Mouse (Mus musculus): ENCODE data around the gene Ppp1r36.
A peak's percentile ranks its signal among the peaks of the same experiment; 100 is the strongest.

The Ppp1r36 gene

DNA sequence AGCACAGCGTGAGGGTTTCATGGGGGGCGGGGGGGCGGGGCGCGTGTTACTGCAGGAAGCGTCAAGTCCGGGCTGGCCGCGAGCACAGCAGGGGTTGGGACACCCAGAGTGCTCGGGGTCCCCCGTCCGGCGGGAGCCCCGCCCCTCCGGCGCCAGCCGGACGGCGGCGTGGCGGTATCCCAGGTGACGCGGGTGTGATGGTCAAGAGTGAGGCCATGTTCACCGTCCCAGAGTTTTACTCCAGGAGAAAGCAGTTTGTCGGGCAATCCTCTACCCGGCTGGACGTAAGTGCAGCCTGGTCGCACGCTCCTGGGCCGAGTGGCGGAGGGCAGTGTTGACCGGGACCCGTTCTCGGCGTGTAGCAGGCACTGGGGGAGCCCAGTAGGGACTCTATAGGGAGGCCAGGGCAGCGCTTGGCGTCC is at the start of gene Ppp1r36:
TSS of gene Ppp1r36 (plus strand) at position 106 of the 422 bp plus-strand sequence.
- DNase-seq = peak; percentile 58

DNA sequence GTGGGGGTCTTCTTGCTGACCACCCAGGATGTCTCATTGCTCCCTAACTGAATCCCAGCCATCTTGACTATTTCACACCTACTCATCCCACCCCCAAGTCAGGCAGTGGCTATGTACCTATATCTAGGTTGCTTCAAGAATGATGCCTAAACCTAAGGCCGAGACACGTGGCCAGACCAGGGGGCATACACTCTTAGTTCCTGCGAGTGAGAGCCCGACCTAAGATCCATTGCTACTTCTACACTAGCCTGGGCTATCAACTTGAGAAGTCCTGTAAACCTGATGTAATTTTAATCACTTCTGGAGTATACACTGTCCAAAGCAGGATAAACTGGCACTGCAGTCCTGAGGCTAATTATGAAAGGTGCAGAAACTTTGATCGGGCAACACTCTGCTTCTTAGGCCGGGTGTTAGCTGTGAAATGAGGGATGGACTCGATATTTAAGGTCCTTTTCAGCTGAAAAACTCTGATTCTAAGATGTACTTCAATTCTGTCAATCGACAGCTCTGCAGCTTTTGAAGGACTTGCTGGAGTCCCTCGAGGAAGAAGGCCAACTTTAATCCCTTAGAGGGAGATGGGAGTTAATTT is 49.0 kb upstream of the Ppp1r36 start:
- no peak for DNase-seq

DNA sequence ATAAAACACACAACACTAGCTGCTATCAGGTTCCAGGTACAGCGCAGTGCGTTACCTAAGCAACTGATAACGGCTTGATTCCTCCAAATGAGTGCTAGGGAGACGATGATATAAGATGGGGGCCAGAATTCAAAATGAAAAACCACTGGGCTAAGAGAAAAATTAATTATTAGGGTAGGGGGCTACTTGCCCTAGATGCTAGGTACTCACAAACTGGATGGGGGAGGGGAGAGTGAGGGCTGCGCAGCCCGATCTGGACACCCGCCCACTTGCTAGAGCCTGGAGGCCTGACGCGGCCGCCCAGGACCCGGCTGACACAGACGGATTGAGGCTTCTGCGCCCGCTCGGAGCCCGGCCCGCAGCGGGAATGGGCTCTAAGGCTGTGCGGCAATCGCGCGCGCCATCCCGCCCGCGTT is 48.5 kb upstream of the Ppp1r36 start:
- DNase-seq = no peak

DNA sequence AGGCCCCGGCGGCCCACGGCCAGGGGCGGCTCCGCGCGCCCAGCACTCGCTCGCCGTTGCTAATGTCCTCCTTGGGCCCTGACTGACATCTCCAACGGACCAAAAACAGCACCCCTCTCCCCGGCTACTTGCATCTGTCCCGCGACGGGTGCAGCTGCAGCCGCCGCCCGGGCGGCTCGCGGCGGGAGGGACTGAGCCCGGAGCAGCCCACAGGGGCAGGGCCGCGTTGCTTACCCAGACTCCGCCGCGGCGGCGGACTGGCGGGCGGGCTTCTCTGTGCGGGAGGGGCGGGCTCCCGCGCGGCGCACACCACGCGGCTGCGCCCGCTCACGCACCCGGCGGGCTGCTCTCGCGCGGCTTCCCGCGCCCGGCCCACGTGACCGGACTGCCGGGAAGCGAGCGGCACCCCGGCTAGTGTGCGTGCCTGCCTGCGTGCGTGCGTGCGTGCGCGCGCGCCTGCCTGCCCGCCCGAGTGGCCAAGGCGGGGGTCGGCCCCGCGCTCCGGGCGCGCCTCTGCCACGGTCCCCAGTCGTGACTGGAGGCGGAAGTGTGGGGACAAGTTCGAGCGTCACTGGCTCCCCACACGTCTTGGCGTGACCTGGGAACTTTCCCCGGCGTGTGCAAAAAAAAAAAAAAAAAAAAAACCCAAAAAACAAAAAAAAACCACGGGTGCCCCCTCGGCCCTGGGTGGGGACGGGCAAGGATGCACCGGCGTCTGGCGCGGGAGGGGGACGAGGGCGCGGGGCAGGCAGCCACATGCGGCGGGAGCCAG is 47.9 kb upstream of the Ppp1r36 start, which contains the start of gene Zbtb25:
TSS of gene Zbtb25 (minus strand) at position 397 of the 772 bp plus-strand sequence.
- DNase-seq = peak; percentile 95

DNA sequence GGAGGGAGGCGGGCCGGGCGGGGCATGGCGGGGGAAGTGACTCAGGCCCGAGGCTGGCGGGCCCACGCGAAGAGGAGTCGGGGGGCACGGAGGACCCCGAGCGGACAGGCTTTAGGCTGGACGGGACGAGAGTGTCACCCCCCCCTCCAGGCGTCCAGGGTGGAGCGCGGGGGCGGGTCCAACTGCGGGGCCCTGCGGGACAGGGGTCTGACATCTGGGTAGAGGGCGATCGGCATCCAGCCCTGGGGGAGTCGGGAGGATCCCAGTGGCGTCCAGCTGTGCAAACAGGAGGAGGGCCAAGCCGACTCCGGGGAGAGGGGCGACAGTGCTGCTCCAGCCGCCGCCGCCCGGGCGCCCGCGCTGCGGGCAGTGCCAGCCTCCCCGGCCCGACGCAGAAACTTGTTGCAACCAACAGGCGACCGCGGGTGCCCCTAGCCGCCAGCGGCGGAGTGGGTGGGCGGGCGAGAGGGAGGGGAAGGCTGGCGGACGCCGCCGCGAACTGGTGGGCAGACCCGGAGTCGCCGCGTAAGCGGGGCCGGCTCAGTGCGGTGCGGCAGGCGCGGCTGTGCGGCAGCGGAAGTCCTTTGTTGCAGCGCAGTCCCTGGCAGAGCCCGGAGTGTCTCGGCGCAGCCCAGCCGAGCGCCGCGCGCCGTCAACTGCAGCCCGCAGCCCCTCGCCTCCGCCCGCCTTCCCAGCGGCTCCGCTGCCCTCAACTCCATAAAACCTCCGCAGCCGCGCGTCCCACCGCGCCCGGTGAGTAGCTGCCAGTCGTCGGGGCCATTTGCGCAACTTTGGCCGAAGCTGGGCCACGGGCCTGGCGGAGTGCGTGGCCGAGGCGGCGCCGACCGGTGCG is 47.1 kb upstream of the Ppp1r36 start, which contains the start of gene Zbtb1:
TSS of gene Zbtb1 (plus strand) at position 289 of the 853 bp plus-strand sequence.
- peak; percentile 90 for DNase-seq

DNA sequence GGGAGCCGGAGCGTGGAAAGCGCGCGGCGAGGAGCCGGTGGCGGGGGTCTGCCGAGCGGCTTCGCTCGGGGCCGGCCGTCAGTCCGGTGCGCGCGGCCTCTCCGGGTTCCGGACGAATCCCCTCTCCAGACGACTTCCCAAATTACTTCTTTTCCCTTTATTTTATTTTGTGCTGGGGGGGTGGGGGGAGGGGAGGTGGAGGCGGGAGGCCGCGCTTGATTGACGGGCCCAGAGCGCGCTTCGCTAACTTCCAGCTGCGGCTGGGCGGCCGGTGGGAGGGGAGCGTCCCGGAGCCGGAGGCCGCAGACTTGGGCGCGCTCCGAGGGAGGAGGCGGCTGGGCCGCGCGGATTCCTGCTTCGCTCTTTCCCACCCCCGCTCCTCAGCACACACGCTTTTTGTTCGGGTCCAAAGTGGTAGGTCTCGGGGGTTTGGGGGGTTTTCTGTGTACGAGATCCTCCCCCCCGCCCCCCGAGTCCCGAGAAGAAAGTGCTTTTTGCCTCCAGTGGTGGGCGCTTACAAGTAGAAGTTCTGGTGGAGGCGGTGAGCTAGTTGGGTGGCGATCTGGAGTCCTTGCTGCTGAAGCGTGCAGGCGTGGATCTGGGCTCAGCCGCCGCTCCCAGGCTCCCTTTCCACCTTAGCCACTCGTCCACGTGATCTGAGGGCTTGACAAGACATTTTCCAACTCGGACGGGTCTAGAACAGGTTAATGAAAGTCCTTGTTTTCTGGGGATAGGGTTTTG is 46.3 kb upstream of the Ppp1r36 start:
- peak; percentile 75 for DNase-seq

DNA sequence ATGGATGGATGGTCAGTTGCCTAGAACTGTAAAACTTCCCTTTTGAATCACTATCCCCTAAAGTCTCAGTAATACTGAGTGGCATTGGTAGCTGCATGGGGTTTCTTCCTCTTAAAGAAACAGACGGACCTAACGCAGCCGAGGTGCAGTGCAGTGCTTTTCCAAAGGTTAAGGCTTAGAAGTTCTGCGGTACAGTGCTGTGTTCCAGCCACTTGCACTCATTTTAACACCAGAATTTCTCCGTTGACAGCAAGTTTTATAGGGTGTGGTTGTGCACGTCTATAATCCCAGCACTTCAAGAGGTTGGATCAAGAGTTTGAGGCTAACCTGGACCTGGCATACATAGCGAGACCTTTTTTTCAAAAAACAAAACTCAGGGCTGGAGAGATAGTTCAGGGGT is 45.3 kb upstream of the Ppp1r36 start:
- DNase-seq = no peak

DNA sequence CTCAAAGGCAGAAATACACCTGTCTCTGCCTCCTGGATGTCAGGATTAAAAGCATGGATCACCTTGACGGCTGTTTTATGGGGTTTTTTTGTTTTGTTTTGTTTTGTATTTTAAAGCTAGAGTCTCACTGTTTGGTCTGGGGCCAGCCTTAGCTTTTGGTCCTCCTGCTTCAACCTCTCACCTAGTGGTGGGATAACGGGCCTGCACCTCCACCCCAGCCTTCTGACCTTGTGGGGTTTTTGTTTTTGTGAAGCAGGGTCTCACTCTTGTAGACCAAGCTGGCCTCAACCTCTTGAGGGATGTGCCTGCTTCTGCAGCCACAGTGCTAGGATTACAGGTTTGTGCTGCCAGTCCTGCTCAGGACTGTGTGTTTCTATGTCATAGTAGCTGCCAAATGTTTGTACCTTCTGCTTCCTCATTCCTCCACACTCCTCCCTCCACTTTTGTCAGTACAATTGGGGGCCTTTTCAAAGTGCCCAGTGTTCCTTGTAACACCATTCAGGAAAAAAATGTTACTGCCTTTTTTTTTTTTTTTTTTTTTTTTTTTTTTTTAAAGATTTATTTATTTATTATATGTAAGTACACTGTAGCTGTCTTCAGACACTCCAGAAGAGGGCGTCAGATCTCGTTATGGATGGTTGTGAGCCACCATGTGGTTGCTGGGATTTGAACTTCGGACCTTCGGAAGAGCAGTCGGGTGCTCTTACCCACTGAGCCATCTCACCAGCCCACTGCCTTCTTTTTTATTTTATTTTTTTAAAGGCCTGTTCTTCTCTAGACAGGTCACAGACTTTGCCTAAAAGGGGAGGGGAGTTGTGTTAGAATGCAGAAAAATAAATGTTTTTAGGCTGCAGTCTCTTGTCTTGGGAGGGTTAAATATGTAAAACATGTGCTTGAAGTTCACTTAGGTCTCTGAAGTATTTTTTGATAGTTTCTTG is 44.2 kb upstream of the Ppp1r36 start:
- DNase-seq = peak; percentile 22

DNA sequence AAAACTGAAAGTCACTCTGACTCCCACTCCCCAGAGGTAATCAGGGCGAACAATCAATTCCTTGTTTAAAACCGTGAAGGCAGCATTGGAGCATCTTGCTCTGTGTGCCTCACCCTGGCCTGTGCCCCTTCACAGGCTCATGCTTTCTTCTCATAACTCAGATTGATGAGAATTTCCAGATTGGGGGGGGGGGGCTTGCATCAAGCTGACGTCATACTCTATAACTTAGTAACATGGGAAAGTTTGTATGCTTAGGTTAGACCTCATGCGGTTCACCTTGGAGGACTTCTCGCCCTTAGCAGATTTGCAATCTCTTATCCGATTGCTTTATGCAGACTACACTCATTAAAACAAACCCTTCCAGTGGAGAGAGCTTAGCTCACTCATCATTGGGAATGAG is 43.3 kb upstream of the Ppp1r36 start:
- DNase-seq = no peak

DNA sequence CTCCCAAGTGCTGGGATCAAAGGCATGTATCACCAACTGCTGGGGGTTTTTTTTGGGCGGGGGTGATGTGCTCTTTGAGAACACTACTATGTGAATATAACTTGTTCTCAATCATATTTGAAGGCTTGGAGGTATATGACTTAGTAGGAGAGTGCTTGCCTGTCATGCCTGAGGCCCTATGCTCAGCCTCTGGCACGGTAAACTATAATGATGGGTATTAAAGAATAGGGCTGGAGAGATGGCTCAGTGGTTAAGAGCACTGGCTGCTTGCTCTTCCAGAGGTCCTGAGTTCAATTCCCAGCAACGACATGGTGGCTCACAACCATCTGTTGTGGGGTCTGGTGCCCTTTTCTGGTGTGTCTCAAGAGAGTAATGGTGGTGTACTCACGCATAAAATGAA is 42.4 kb upstream of the Ppp1r36 start:
- DNase-seq = no peak

DNA sequence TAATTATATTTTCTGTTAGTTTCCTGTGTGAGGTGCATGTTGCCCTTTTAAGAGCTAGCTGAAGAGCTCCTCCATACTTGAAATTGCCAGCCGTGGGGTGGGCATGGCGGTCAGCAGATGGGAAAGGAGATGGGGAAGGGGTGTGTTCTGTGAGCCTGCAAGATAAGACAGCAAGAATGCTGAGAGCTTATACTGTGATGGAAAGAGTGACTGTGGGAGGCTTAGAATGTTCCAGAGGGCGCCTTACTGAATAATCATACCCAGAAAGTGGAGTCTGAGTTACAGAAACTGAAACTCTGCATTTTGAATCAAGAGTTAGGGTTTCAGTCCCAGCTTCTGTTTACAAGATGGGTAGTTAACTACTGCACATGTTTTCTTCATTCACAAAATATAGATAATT is 41.8 kb upstream of the Ppp1r36 start:
- DNase-seq = no peak

DNA sequence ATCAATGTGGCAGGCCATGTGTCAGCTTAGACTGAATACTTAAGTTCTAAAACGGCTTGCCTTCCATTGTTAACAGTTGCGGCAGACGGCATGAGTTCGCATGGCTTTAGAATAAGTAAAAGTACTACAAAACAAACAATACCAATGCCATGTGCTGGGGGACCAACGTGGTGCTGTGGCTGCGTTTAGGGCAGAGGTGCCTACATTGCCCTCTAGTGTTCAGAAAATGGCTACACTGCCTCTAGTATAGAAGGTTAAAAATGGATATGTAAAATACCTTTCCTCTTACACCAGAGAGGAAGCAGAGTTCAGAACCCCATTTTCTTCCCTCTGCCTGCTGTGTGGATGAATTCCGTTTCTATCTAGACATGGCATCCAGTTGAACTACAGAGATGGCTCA is 40.7 kb upstream of the Ppp1r36 start:
- DNase-seq = peak; percentile 59

DNA sequence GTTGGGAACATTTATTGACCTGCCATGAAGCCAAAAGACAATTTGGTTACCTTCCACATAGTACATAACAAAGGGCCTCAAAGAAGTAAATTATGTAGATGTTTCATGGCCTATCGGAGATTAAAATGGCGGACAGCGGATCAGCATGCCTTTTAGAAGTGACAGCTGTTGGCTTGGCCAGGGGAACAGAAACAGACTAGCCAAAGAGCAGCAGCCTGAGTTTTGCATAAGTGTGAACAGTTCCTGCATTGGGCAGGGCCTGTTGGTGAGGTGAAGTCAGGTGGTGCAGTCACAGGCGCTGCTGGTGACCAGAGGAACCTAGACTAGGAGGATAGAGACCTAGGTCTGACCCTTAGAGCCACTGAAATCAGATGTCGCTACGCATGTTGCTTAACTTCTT is 40.3 kb upstream of the Ppp1r36 start:
- no peak for DNase-seq

DNA sequence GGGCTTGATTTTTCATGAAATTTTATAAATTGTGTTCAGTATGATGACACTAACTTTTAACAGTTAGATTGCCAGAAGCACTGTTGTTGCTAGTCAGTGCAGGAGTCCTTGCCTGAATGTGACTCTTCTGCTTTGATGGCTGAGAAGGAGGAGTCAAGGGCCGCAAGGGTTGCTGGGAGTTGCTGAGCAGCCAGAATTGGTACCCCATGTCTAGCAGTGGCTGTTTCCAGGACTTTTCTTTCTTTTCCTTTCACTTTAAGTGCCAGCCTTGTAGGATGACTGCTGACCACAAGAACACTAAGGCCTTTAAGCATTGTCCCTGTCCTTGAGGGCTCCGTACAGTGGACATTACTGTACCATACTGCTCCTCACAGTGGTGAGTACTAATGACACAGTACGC is 39.6 kb upstream of the Ppp1r36 start:
- DNase-seq = no peak

DNA sequence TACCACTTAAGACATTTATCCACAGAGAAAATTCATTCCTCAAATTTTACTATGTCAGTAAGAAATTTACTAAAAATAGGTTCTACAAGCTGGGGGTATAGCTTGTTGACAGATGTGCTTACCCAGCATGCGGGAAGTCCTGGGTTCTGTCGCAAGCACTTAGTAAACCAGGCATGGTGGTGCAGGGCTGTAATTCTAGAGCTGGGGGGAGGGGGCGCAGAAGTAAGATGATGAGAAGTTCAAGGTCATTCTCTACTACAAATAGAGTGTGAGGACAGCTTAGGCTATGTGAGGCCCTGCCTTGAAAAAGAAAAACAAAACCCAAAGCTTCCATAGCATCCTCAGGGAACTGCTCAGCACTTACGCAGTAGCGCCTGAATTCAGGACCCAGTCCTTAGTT is 38.8 kb upstream of the Ppp1r36 start:
- DNase-seq = no peak

DNA sequence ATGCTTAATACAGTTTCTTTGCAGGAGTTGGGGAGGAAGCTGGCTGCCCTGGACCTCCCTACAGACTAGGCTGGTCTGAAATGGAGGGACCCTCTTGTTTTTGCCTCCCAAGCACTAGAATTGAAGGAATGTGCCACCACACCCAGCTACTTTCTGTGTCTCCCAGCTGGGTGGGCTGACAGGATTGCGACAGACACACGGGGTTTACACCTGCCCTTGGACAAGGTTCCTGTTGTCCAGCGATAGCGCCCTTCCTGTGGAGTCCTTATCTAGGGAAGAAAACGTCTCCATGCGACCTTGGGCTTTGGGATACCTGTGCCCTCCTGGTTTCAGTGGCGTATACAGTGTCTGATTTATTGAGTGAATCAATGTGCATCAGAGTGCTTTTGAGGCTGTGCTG is 37.2 kb upstream of the Ppp1r36 start:
- DNase-seq = no peak

DNA sequence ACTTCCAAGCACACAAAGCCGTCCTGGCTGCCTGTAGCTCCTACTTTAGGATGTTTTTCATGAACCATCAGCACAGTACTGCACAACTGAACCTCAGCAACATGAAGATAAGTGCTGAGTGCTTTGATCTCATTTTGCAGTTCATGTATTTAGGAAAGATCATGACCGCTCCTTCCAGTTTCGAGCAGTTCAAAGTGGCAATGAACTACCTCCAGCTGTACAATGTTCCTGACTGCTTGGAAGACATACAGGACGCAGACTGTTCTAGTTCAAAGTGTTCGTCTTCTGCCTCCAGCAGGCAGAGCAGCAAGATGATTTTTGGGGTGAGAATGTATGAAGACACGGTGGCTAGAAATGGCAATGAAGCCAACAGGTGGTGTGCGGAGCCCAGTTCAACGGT is 32.0 kb upstream of the Ppp1r36 start:
- DNase-seq = no peak

DNA sequence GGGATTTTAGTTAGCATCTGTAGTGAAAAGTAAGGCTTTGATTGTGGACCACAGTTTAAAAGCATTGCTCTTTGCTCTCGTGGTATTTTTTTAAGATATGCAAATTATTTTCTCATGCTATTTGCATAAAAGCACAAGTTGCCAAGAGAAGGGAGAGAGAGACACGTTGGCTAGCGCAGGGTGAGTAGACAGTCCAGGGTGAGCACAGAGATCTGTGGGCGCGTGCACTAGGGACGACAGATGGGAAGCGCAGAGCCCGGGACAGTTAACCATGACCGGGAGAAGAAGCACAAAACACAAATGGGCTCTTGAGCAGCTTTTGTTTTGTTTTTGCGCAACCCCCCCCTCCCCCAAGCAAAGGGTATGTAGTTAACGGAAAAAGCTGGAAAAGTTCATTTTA is 28.5 kb upstream of the Ppp1r36 start:
- DNase-seq = no peak

DNA sequence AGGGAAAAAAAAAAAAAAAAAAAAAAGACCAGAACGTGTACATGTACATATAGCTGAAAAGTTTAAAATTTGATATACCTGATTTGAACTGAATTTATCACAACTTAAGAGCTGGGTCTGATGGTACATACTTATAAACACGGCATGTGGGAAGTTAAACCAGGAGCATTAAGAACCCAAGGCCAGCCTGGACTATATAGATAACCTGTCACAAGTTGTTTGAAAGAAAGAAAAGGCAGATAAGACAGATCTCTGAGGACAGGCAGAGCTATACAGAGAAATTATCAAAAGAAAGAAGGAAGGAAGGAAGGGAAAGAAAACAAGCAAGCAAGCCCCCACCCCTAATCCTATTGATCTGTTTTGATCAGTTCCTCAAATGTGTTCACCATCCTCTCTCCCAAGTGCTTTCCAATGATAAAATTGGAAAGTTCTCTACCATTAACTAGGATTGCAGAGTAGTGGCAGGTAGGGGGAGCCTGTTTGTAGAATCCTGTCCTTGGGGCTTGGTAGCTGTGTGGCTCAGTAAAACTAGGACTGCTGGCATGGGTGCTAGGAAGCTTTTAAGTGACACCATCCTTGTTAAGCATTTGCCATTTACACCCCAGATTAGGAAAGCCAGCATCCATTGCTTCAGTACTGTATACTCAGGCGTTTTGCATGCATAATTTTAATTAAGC is 25.6 kb upstream of the Ppp1r36 start:
- DNase-seq = no peak

DNA sequence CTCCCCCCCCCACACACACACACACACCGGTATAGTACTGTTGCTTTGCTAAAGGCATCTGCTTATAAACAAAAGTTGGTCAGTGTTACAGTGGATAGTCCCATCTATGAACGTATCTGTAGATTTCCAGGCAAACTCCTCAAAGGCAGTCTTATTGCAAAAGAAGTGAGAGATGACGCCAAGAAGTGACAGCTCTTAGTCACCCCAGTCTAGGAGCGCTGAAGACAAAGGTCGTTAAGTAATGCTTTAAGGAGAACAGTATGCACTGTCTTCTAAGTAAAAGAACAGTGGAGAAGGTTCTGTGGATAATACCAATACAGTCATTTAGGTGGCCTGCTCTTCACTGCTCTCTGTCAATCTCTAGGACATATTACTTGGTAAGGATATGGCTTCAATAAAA is 24.4 kb upstream of the Ppp1r36 start:
- no peak for DNase-seq

DNA sequence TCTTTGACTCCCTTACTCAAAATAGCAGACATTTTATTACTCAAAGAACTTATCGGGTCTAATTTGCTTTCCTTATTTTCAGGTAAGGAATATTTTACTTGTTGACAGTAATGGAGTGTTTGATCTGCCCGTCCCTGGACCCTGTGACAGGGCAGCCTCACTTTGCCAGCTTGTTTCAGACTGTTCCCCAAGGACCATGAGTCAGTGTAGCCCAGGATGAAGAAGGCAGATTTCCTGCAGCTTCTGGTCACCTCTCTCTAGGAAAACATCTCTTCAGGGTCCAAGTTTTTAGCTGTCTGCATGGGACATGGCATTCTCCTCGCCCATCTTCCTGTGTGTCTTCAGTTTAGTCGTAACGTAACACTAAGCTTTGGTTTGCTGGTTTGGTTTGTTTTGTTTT is 20.1 kb upstream of the Ppp1r36 start:
- DNase-seq = no peak
